Mouse (Mus musculus) midbrain, postnatal 0 days (tissue): ENCODE results near the gene Pou3f1. TPM values are rescaled to one million over a fixed set of nuclear protein-coding genes. Genes with fewer than 3 reads are reported as not detected.

ENCODE experiments used
- ATAC-seq: fragments of 200-750 bp; cut with Nextera tagmentation; 2 replicates; pipeline ENCODE4 v1.8.0; 2017; ENCODE audit warnings: moderate number of reproducible peaks, mild to moderate bottlenecking, moderate TSS enrichment, moderate library complexity; ENCODE audit not compliant: low FRiP score
- DNase-seq: peaks from one replicate; pipeline ENCODE4 v3.0.0-alpha.2; 2015; ENCODE audit warnings: low spot score
- H3K27ac ChIP-seq: fragments of 300-500 bp; sonication (generic); 2 replicates; pipeline ENCODE4 v1.5.1; 2014; ENCODE audit warnings: low read depth, mild to moderate bottlenecking, low read length, mixed read lengths
- H3K27me3 ChIP-seq: fragments of 300-500 bp; sonication (generic); 2 replicates; pipeline ENCODE4 v1.6.1; 2014; ENCODE audit warnings: low read length, control low read depth, mixed read lengths; ENCODE audit not compliant: insufficient read depth
- H3K36me3 ChIP-seq: fragments of 300-500 bp; sonication (generic); 2 replicates; pipeline ENCODE4 v1.6.1; 2014; ENCODE audit warnings: low read length, control low read depth, mixed read lengths; ENCODE audit not compliant: insufficient read depth
- H3K4me1 ChIP-seq: fragments of 300-500 bp; sonication (generic); 2 replicates; pipeline ENCODE4 v1.6.1; 2014; ENCODE audit warnings: mild to moderate bottlenecking, control low read depth, antibody characterized with exemption, low read length, mixed read lengths; ENCODE audit not compliant: insufficient read depth
- H3K4me2 ChIP-seq: fragments of 300-500 bp; sonication (generic); 2 replicates; pipeline ENCODE4 v1.6.1; 2014; ENCODE audit warnings: low read depth, mild to moderate bottlenecking, low read length, mixed read lengths; ENCODE audit not compliant: poor library complexity, severe bottlenecking
- H3K4me3 ChIP-seq: fragments of 300-500 bp; sonication (generic); 2 replicates; pipeline ENCODE4 v1.5.1; 2014; ENCODE audit warnings: low read depth, mild to moderate bottlenecking, low read length, moderate library complexity
- H3K9ac ChIP-seq: fragments of 300-500 bp; sonication (generic); replicated peaks from 2 replicates; pipeline ENCODE4 v1.6.1; 2014; ENCODE audit warnings: mild to moderate bottlenecking, low read length, moderate library complexity, mixed read lengths; ENCODE audit not compliant: poor library complexity, severe bottlenecking
- H3K9me3 ChIP-seq: fragments of 300-500 bp; sonication (generic); 2 replicates; pipeline ENCODE4 v1.6.1; 2016; ENCODE audit warnings: low read length, control low read depth
- CTCF ChIP-seq: IDR thresholded peaks from 2 replicates; pipeline ENCODE4 v1.5.1; 2016; ENCODE audit warnings: antibody characterized with exemption, mild to moderate bottlenecking
- WGBS: fragments of 180-500 bp; shearing (Covaris S2); extraction: QIAGEN DNeasy Blood & Tissue Kit; methylation state at CpG from one replicate; pipeline ENCODE4 v1.1.7; 2014; 5-methylcytosine and 5-hydroxymethylcytosine counted together
- polyA plus RNA-seq: library from polyadenylated mRNA; unstranded; fragments of >200 nt; fragmentation: Nextera tagmentation; extraction: Ambion mirVana; gene quantifications from 2 replicates; pipeline ENCODE4 v1.2.1, GENCODE M21; 2015
- total RNA-seq: library from RNA; depleted of rRNA; stranded (reverse); fragments of >200 nt; gene quantifications from 2 replicates; pipeline ENCODE4 v1.2.3, GENCODE M21; 2014

Pou3f1 gene
- total and polyA plus RNA-seq, 2 experiments from 2014 or later: 11.5 to 19.8 TPM

DNA sequence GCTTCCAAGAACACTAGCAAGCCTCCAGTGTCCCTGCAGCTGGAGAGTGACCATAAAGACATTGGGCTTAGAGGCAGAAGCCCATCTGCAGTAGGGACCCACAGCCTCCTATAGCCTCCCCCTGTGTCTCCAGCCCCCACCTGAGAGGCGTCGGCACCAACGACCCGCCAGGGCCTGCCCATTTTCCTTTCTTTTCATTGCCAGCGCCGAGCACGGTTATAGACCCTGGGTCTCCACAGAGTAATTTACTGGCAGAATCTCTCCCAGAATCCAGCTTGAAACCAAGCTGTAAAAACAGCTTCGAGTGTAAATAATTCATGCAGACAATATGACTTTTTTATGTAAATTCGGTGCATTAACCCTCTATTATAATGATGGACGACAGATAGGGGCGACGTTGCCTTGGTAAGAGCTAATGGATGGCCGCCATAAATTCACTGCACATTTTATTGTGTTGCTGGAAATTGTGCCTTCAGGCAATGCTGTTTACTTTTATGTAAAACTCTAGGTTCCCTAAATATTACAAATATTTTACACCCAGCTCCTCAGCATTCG lies 41.1 kb upstream of the Pou3f1 start:
- ATAC-seq (no peak), DNase-seq (no peak)
- H3K4me3 ChIP-seq: no peak overlapping the region
- H3K27ac ChIP-seq: no peak overlapping the region
- H3K4me2 ChIP-seq: no peak overlapping the region
- H3K9me3 ChIP-seq: no peaks in the 10 kb centered on the region
- TF ChIP-seq CTCF: no peak
- 0 out of 2 replicates have a peak, but pooled peaks cover 5% of the 10 kb centered on the region for H3K4me1 ChIP-seq
- peaks cover 2% of the 10 kb centered on the region; the same call in 1 of the 2 replicates for H3K27me3 ChIP-seq
- WGBS: 41% methylated on average over 14 of the region's 14 CpGs
- no peak overlapping the region for H3K9ac ChIP-seq
- no peaks in the 10 kb centered on the region for H3K36me3 ChIP-seq

DNA sequence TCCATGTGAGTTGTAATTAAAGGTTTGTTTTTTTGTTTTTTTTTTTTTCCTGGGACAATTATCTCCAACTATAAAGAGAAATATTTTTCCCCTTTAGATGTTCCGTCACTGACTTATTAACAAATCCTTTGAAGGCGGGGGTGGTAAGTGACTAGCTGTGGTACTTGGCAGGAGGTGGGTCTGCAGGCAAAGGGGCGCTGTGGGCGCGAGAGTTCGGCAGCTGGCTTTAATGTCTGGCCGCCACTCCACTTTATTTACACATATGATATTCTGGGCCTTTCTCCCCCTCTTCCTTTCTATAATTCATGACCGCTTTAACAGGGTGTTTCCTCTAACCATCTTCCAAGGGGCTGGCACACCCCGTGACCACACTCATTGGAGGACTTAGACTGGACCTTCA lies 40.6 kb upstream of the Pou3f1 start:
- Histone ChIP-seq H3K27ac (no peak overlapping the region), H3K4me3 (no peak overlapping the region), H3K4me1 (0 out of 2 replicates have a peak, but pooled peaks cover 5% of the 10 kb centered on the region), H3K36me3 (no peaks in the 10 kb centered on the region), H3K9me3 (no peaks in the 10 kb centered on the region), H3K9ac (no peak overlapping the region), H3K27me3 (peaks cover 3% of the 10 kb centered on the region; the same call in 1 of the 2 replicates), H3K4me2 (no peak overlapping the region)
- no peak for DNase-seq
- ATAC-seq: no peak
- no peak for TF ChIP-seq CTCF
- 41% methylated on average over 9 of the region's 9 CpGs for WGBS

DNA sequence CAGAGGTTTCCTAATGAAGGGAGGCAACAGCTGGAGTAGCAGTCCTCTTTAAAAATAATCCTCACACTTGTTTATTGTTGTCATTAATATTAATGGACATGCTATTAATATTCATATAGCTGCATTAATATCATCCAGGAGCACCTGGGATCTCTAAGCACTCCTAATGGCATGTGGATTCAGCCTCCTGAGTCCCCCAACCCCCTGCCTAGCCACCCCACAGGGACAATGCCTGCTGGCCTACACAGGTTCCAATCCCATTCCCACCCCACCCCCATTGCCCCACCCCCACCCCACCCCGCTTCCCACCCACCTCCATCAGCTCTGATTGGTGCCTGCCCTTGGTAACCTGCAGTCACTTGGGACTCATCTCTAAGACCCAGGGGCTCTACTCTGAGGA lies 40.0 kb upstream of the Pou3f1 start:
- Histone ChIP-seq H3K27me3 (peaks cover 3% of the 10 kb centered on the region; the same call in 1 of the 2 replicates), H3K4me3 (no peak overlapping the region), H3K27ac (no peak overlapping the region), H3K9me3 (no peaks in the 10 kb centered on the region), H3K36me3 (no peaks in the 10 kb centered on the region), H3K9ac (no peak overlapping the region), H3K4me2 (no peak overlapping the region), H3K4me1 (0 out of 2 replicates have a peak, but pooled peaks cover 5% of the 10 kb centered on the region)
- ATAC-seq (no peak), DNase-seq (no peak)
- no peak for TF ChIP-seq CTCF
- WGBS: 30% methylated on average over 1 of the region's 1 CpGs

DNA sequence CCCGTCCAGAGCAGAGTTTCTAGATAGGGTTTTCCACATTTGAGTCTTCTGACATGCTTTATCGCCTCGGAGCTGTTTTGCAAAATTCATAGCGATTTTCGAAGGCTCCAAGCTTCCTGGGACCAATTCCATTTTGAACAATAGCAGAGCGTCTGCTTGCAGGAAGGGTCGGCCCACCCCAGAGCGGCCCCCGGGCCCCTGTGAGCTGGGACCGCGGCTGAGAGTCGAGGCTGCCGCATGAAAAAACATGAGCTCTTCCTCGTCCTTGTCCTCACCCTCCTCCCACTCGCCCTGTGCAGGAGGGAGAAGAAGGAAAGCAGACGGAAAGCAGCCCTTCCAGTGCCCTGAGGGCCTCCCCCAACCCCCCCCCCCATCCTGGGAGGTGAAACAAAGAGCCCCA lies 38.0 kb upstream of the Pou3f1 start:
- DNase-seq (no peak), ATAC-seq (no peak)
- Histone ChIP-seq H3K9ac (no peak overlapping the region), H3K36me3 (no peaks in the 10 kb centered on the region), H3K27ac (no peak overlapping the region), H3K4me3 (no peak overlapping the region), H3K9me3 (no peaks in the 10 kb centered on the region), H3K27me3 (peaks cover 3% of the 10 kb centered on the region; the same call in 1 of the 2 replicates), H3K4me1 (peaks cover 9% of the 10 kb centered on the region; the same call in 1 of the 2 replicates), H3K4me2 (peak overlapping the region; percentile 20; the same call in 1 of the 2 replicates)
- WGBS: 10% methylated on average over 16 of the region's 16 CpGs
- no peak for TF ChIP-seq CTCF

DNA sequence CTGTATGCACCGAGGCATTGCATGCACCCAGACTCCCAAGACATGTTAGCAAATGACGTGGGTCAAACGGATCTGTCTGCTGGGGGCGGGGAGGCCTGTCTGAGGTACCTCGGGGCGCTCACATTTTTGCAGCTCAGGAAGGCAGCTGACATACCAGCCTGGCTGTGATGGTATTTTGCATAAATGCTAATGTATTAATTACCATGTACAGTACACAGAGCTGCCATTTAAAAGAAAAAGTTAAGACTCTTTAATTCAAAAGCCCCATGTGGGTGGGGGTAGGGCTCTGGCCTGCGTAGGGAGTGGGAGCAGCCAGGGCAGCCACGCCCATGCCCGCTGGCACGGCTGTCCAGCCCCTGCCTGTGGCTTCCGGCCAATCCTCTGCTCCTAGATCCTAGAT lies 35.2 kb upstream of the Pou3f1 start:
- DNase-seq: no peak
- no peak for TF ChIP-seq CTCF
- 58% methylated on average over 11 of the region's 11 CpGs for WGBS

DNA sequence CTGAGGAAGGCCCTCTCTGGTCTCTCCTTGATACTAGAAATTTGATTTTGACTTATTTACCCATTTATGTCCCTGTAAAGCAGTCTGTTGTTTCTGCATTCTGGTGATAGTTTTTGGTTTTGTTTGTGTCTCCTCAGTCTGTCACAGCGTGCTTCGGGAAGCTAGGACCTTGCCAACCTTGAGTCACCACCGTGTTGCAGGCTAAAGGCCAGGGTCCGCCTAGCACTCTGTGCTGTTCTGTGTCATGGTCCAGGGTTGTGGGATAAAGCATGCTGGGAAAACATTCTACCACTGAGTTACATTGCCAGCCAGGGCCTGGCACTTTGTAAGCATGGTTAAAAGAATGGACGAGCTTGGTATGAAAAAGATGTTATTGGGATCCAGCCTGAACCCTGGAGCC lies 34.0 kb upstream of the Pou3f1 start:
- TF ChIP-seq CTCF: no peak
- WGBS: 78% methylated on average over 5 of the region's 5 CpGs
- H3K9me3 ChIP-seq: no peaks in the 10 kb centered on the region
- DNase-seq (no peak), ATAC-seq (no peak)
- H3K4me3 ChIP-seq: no peak overlapping the region
- peaks cover 9% of the 10 kb centered on the region; the same call in 1 of the 2 replicates for H3K4me1 ChIP-seq
- H3K27me3 ChIP-seq: peaks cover 3% of the 10 kb centered on the region; the same call in 1 of the 2 replicates
- no peak overlapping the region for H3K9ac ChIP-seq
- no peak overlapping the region for H3K27ac ChIP-seq
- no peak overlapping the region for H3K4me2 ChIP-seq
- H3K36me3 ChIP-seq: no peaks in the 10 kb centered on the region

More for the DNA sequence above, 35.2 kb upstream of the Pou3f1 start:
- Histone ChIP-seq H3K27ac (no peak overlapping the region), H3K4me1 (peaks cover 9% of the 10 kb centered on the region; the same call in 1 of the 2 replicates), H3K9ac (no peak overlapping the region), H3K4me3 (no peak overlapping the region), H3K9me3 (no peaks in the 10 kb centered on the region), H3K27me3 (peaks cover 3% of the 10 kb centered on the region; the same call in 1 of the 2 replicates), H3K4me2 (no peak overlapping the region), H3K36me3 (no peaks in the 10 kb centered on the region)
- no peak for ATAC-seq
